Mouse (Mus musculus) forelimb bud, embryonic 11.5 days (tissue): ENCODE results near the gene Mzf1.
"Not testable (repeated sequence)": the region's sequence is repeated elsewhere in the genome, so short reads cannot be mapped to it uniquely, and the experiment has no call there.

Source experiments
- DNase-seq: peaks from one replicate; pipeline ENCODE4 v3.0.0-alpha.2; 2012; ENCODE audit warnings: low read depth, low spot score

Gene Mzf1

DNA sequence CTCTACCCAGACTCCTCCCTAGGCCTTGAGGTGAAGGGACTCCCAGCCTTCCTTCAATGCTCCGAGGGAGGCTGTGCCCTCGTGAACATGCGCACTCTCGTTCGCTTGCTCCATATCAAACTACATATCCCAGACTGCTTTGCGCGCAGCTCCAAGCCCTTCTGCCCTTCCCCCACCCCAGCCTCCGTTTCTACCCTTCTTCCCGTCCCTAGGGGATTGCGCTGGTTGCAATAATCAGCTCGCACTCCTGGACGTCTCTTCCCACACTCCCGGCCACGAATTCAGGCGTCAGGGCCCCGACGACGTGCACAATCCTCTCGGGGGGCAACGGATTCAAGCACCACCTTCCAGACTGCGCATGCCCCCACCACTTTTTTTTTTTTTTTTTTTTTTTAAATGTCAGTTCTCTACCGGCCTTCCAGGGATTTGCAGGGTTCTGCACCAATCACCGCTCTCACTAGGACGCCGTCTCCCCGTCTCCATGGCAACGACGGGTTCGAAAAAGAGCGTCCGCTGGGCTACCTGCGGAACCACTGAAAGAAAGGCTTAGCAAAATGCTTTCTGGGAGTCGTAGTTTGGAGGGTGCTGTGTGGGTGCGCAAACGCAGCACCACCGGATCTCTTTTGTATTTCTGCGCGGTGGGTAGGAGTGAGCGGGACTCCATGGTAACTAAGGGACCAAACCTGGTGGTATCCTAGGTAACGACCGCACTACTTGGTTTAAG, at the start of gene Mzf1:
Mzf1 (minus strand) TSS at position 478 of the 724 bp plus-strand sequence.
- DNase-seq, result peak; percentile 98

DNA sequence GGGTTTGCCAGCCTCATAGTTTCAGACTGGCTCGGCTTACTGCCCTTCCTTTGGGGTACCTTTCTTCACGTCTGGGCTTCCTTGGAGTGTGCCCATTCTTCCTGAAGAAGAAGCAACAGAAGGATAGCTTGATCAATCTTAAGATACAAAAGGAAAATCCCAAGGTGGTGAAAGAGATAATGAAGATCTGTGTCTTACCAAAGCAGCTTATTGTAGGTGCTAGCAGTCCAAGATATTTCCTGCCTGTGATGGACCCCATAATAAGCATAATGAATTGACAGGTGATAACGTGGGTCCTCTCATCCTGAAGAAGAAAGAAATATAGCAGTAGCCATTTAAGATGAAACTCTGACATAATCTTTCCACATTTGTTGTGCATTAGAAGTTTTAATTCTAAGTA, 40.5 kb upstream of the Mzf1 start, which contains the start of gene Vmn1r85:
Vmn1r85 (minus strand) TSS at position 101 of the 400 bp plus-strand sequence.
- DNase-seq, result no peak

GRCm38 (mm10) chr7:13072293-13072692, 17.7 kb upstream of the Mzf1 start:
- no peak for DNase-seq

DNA sequence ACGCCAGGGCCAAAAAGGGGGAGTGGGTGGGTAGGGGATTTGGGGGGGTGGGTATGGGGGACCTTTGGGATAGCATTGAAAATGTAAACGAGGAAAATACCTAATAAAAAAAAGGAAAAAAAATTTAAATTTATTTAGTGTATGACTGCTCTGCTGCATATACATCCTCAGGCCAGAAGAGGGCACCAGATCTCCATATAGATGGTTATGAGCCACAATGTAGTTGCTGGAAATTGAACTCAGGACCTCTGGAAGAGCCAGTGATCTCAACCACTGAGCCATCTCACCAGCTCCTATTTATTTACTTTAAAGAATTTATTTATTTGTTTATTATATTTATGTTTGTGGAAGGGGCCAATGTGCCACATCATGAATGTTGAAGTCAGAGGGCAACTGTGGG, 8.8 kb upstream of the Mzf1 start:
- DNase-seq, result not testable (repeated sequence)

- DNase-seq, result no peak
Measured at GRCm38 (mm10) chr7:13059536-13059935, 5.0 kb upstream of the Mzf1 start.

DNA sequence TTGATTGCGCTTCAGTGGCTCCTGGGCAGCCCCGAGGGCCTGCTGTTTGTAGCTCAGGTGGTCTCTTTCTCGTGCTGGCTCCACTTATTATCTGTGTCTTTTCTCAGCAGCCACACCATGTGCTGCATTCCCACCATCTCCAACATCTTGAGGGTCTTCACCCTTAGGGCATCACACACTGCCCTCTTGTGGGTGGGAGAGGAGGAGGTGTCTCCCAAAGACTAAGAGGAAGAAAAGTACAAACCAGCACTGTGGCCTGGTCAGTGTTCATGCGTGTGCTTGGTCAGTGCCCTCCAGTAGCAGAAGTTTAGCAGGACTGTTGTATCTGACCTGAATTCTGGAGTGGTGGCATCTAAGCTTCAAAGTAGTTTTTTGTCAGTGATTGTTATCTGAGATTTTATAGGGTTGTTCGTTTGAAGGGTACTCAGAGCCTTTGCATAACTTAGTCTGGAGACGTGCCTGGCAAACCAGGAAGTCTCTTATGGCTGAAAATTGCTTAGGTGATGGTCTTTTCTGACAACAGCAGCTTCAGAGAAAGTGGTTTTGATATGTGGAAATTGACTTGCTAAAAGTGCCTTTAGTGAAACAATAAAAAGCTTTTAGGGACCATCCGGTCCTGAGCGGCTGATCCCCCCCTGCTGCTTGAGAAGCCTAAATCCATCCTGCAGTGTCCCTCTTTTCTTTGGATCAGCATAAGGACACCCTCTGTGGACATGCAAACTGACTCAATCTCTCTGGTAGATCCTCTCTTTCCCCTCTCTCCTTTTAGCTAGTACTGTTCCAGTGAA, 2.5 kb upstream of the Mzf1 start:
- DNase-seq, result no peak

DNA sequence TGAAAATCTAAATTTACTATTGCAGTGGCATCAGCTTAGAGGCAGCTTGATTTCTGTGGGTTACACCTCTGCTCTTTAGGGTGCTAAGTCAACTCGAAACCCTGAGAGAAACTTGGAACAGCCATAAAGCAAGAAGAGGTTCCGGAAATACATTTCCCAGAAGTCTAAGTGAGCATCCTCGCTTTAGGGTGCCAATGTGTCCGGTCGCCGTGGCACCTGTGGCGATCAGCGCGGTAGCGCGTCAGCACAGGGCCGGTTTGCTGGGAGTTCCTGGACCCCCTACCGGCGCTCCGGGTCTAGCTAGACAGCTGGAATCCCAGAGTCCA, 640 bp downstream of the Mzf1 start:
- no peak for DNase-seq

- no peak for DNase-seq
Measured at GRCm38 (mm10) chr7:13053501-13053900, 1.1 kb downstream of the Mzf1 start.

DNA sequence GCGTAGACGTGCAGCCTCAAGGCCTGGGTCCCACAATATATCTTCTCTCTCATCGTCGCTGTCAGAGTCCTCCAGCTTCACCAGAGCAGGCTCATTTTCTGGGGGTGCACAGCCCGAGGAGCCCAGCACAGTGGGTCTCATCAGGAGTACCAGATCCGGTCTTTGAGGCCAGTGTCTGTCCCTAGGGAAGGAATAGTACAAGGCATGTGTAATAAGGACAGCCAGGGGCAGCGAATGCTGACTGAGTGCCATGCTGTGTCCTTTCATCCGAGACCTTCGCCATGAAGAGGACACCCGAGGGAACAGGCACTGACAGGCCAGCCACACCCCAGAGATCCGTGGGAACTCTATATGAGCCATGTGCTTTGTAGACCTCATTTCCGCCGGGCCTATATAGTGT, 1.6 kb downstream of the Mzf1 start:
- DNase-seq, result no peak

DNA sequence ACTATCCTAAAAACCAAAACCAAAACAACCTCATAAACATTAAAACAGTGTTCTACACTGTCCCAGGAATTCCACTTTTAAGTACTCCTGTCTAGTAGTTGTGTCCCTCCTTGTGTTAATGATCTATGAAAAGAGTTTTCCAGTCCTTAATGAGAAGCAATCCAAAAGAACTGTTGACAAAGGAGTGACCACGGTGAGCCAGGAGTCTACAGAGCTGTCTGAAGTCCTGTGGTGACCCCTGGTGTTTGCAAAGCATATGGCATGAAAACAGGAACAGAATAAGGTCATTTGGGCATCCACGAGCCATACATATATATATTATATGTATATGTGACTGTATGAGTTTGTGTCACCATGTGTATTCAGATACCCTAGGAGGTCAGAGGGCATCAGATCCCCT, 8.5 kb downstream of the Mzf1 start:
- DNase-seq, result peak; percentile 78

DNA sequence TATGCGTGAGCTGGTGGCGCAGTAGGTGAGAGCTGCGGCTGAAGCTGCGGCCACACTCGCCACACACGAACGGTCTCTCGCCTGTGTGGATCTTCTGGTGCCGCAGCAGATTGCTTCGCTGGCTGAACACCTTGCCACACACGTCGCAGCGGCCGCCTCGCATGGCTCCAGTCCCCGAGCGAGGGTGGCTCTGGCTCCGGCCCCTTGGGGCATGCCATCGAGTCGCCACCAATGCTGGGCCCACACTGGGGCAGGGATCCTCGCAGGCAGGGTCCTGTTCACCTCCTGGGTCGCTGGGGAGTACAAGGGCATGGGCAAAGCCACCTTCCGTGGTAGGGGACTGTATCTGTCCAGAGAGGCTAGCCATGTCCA, 10.3 kb downstream of the Mzf1 start:
- no peak for DNase-seq

- DNase-seq, result no peak
Measured at GRCm38 (mm10) chr7:13043445-13044253, 10.9 kb downstream of the Mzf1 start.

DNA sequence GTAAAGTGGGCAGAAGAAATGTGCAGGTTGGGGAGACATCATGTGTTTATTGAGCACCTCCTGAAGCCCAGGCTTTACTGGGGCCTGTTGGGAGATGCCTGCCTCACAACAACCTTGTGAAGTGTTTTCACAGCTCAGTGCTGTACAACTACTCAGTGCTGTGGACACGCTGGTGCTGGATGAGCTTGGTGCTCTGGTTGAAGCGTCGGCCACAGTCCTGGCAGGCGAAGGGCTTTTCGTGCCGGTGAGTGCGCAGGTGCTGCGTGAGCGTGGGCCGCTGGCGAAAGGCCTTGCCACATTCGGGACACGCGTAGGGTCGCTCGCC, 11.5 kb downstream of the Mzf1 start:
- DNase-seq, result no peak

GRCm38 (mm10) chr7:13042511-13042910, 12.1 kb downstream of the Mzf1 start:
- DNase-seq, result no peak

DNA sequence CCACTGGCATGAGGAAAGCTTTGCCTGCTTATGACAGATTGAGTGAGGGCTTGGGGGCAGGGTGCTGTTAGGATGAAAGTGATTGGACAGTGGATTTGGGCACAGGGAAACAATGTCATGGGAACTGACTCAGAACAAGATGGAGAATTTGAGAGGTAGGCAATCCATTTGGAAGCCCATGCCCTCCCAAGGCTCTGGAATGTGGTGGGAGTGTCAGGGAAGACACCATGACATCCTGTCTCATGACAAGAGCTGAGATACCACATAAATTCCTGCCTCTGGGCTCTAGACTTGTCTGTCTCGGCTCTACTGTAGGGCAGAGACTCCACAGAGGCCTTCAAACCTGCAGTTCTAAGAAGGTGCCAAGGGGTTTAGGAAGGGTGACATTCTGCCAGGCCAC, 13.3 kb downstream of the Mzf1 start:
- DNase-seq, result no peak

DNA sequence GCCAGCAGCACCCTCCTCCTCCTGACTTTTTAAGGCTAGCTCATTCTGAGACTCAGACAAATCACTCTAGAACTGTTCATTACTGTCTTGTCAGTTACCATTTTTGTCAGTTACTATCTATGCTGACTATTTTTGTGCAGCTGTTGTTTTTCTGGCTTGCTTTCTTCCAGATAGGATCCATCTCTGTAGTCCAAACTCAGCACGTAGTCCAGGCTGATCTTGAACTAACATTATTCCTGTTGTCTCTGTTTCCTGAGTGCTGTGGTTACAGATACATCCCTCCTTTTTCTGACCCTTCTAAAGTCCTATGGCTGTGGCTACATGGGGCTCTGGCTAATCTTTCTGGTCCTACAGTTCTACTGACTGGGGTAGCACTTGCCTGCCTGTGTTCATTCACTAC, 15.4 kb downstream of the Mzf1 start:
- no peak for DNase-seq

DNA sequence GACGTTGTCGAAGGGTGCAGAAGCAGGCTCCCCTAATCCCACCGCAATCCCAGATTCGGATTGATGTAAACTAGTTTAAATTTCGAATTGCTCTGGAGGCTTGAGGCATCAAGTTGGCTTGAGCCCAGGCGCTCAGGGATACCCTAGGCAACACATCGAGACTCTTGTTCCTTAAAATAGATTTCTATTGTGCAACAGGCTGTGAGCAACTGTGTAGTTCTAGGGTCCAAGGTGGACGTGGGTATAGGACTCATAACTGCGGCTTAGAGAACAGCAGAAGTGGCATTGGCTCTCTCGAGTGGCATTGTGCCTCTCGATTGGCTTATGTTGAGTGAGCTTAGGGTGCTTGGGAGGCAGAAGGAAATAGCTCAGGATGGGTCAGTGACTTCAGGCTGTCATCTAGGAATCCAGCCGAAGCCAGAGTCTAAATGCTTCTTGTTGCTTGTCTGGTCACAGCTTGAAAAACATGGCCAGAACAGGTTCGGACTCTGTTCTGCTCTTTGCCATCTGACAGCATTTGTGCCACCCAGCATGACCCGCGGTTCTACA, 15.9 kb downstream of the Mzf1 start:
- no peak for DNase-seq

DNA sequence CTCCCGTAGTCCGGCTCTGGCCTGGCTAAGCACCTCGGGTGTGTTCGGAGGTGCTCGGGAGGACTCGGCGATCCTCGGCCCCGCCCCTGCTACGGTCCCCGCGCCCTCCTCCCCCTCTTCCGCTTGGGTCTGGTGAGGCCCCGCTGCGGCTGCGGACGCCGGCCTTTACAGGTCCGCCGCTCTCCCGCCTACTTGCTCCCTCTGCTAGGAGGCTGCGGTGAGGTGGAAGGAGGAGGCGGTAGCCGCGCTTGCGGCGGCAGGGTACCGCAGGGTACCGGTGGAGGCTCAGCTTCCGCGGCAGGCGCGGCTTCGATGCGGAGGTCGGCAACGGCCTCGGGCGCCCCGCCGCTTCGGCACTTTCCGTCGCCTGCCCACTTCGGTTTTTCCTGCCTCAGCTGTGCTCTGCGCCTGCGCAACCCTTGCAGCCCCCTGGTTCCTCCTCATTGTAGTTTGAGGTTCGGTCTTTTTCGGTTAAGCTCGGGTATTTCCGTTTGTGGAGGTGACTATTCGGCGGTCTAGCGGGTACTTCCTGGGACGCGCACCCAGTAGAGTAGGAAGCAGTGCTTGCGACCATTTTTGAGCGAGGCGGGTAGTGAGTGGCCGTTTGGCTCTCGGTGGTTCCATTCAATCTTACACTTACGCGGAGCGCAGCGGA, 16.5 kb downstream of the Mzf1 start, which contains the start of gene Ube2m:
Ube2m (minus strand) TSS at position 375 of the 655 bp plus-strand sequence.
- DNase-seq, result peak; percentile 99

- DNase-seq, result no peak
Measured at GRCm38 (mm10) chr7:13037366-13037765, 17.2 kb downstream of the Mzf1 start.

GRCm38 (mm10) chr7:13036806-13037205, 17.8 kb downstream of the Mzf1 start:
- no peak for DNase-seq

DNA sequence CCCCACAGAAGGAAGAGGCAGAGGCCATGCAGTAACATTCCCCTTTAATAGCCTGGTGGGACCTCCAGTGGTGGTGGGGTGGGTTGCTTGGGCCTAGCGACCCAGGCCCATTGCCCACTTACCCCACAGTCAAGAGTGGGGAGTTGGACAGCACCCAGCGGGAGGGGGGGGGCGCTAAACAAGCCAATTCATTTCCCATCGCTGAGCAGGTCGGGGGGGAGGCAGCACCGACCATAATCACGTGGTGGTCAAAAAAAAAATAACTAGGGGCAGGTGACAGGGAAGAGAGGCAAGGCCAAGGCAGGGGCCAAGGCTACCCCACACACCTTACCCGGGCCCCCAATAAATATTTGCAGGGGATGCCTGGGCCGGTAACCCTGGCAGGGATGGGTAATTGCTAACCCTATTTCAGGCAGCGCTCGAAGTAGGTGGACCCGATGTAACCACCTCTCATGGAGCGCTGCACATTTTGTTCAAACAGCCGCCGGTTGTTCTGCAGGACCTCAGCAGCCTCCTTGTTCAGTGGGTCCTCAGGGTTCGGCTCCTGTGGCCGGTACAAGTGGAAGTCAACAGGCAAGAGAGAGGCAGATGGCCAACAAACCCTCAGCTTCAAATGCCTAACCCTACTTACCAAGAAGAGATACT, 19.2 kb downstream of the Mzf1 start:
- DNase-seq, result no peak
